Mouse (Mus musculus): ENCODE measurements around the gene A3galt2.

A3galt2 gene

GRCm38 (mm10) chr4:128752031-128752757, 3.0 kb upstream of the A3galt2 start:
- DNase-seq (ENCODE audit: low spot score in 2 of 2) = no peak

DNA sequence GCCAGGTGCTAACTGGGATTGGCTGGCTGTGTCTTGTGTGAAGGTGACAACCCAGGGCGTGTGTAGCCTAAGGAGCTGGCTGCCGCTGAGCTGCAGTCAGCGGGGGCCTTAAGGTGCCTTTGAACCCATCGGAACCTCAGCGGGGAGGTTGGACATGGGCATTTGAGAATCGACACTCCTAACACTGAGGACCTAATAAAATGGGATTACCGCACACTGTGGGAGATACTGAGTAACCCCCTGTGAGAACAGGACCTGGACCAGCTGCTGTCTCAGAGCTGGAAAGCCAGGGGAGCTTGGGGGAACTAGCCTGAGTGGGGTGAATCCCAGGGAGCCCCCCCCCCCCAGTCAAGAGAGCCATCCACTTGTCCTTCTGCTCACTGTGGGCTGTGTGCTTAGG, 1.6 kb upstream of the A3galt2 start:
- DNase-seq (ENCODE audit: low spot score in 2 of 2) = no peak

- no peak for DNase-seq (ENCODE audit: low spot score in 2 of 2)
Measured at GRCm38 (mm10) chr4:128755900-128756299, 736 bp downstream of the A3galt2 start.

DNA sequence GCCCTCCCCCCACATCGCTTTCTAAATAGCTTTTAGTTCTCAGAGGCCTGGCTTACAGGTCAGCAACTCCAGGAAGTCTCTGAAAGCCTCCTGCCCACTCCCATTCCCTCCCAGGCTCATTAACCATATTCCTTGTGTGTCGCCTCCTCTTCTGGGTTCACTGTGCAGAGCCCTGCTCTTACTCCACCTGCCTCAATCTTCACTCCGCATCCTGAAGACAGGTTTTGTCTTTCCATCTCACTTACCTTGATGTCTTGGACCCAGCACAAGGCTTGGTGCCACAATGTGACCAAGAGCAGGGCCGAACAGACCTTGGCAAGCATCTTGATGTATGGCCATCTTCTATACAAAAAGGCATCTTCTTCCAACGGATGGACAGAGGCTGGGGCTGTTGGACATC, 4.0 kb downstream of the A3galt2 start:
- no peak for DNase-seq (ENCODE audit: low spot score in 2 of 2)

DNA sequence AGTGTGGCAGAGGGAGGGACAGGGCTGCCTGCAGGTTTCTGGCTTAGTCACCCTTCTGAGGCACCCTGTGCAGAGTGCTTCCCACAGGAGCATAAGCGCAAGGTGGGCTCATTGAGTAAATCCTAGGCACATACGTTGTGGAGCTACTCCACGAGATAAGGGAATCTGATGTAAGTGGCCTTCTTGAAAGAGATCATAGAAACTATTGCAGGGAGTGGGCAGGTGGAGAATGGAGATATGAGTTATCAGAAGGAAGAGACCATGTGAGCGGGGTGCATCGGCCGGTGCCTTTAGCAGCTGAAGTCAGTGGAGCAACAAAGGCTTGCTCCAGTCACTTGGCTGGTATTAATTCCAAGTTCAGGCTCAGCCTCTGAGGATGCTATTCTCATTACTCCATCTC, 4.9 kb downstream of the A3galt2 start:
- DNase-seq (ENCODE audit: low spot score in 2 of 2) = no peak

GRCm38 (mm10) chr4:128766929-128767328, 11.8 kb downstream of the A3galt2 start:
- no peak for DNase-seq (ENCODE audit: low spot score in 2 of 2)

GRCm38 (mm10) chr4:128768120-128768519, 13.0 kb downstream of the A3galt2 start:
- no peak for DNase-seq (ENCODE audit: low spot score in 2 of 2)

GRCm38 (mm10) chr4:128769569-128770355, 14.6 kb downstream of the A3galt2 start:
- DNase-seq (ENCODE audit: low spot score in 2 of 2) = no peak

DNA sequence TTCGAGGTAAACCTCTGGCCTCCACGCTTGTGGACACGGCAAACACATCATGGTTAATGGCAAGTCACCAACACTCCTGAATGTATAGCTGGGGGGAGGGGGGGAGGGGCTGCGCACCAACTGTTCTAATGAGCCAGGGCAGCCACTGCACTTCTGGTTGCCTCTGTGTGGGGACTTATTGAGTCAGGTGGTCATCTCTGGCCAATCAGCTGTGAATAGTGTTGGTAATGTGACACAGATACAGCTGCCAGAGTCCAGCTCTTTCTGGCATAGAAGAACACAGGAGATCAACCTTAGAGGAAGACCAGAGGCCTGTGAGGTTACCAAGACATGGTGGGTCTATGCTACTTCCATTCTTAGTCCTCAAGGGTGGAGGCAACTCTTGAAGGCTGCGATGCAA, 15.5 kb downstream of the A3galt2 start:
- no peak for DNase-seq (ENCODE audit: low spot score in 2 of 2)

DNA sequence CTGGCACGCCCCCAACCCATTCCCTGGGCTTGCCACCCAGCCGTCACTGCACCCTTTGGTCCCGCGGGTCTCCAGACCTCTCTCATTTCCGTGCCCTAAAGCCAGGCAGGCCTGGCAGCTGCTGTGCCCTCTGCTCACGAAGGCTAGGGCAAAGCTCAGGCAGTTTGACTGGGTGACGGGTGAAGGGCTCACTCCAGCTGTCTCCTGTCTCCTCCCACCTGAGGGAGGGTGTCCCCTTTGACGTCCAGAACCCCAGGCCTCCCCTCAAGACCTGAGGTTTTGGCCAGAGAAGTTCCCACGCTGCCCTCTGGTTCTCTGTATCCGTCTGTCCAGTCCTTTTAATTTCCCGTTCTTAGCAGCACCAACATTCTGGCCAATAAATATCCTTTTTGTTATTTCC, 18.7 kb downstream of the A3galt2 start:
- DNase-seq (ENCODE audit: low spot score in 2 of 2) = no peak

DNA sequence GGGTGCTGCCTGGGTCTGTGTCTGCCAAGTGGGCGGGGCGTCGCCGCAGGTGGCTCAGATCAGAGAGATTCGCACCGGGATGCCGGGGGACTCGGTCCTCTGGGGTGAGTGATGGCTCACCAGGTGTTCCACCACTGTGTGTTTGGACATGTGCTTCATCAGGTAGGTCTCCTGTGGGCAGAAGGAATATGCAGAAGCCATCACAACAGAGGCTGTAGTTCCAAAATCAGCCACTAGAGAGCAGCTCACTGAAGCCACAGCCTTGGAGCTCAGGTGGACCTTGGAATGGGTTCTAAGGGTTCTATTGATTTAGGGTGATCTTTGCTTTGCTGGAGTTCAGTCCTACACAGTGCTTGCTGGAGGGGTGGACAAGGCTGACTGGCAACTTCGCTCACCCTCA, 19.3 kb downstream of the A3galt2 start:
- peak; percentile 33 to 40 for DNase-seq (ENCODE audit: low spot score in 2 of 2)

DNA sequence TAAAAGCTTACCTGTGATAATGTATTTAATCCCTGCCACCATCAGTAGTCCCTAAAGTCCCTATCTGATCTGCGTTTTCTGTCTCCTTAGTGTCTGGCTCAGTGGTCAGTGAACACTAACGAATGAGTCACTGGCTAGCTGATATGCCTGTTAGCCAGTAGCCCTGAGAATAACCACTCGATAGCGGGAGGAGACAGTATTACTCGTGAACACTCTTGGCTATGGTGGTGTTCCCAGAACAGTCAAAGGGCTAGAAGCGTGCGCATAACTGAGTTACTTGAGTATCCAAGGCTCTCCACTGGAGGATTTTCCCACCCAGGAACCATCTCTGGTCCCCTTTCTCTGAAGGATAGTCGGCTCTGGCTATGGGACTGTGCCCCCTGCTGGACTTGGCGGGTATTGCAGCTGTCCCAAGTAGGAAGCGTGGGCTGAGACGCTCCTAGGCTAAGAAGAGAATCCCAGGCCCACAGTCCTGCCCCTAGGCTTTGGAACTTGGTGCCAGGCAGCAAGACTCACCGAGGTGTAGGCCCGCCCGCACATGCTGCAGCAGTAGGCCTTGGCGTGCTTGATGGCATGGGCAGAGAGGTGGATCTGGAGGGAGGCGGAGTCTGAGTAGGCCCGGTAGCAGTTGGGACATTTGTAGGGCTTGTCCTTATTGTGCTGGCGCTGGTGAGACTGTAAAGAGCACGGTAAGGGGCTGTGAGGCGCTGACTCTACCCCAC, 21.6 kb downstream of the A3galt2 start:
- DNase-seq (ENCODE audit: low spot score in 2 of 2) = peak; percentile 45 to 46

DNA sequence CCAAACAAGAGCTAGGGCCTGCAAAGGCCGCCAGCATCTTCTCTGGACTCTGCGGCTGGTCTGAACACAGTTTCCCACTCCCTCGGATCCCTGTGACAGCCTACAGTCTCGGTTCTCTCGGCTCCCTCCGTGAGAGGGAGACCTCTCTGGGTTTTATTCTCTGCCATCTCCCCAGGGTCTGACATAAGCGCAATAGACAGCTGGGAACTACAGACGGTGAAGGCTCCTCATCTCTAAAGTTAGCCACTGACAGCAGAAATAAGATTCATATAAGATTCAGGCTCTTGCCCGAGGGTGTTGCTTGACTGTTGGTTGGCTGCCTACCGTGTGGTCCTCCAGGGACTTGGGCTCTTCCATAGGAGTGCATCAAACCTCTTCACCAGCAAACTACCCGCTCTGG, 22.4 kb downstream of the A3galt2 start:
- no peak for DNase-seq (ENCODE audit: low spot score in 2 of 2)

- no peak for DNase-seq (ENCODE audit: low spot score in 2 of 2)
Measured at GRCm38 (mm10) chr4:128782037-128782436, 26.9 kb downstream of the A3galt2 start.

GRCm38 (mm10) chr4:128782645-128783044, 27.5 kb downstream of the A3galt2 start:
- DNase-seq (ENCODE audit: low spot score in 2 of 2) = no peak

- no peak for DNase-seq (ENCODE audit: low spot score in 2 of 2)
Measured at GRCm38 (mm10) chr4:128784950-128785631, 29.9 kb downstream of the A3galt2 start.

DNA sequence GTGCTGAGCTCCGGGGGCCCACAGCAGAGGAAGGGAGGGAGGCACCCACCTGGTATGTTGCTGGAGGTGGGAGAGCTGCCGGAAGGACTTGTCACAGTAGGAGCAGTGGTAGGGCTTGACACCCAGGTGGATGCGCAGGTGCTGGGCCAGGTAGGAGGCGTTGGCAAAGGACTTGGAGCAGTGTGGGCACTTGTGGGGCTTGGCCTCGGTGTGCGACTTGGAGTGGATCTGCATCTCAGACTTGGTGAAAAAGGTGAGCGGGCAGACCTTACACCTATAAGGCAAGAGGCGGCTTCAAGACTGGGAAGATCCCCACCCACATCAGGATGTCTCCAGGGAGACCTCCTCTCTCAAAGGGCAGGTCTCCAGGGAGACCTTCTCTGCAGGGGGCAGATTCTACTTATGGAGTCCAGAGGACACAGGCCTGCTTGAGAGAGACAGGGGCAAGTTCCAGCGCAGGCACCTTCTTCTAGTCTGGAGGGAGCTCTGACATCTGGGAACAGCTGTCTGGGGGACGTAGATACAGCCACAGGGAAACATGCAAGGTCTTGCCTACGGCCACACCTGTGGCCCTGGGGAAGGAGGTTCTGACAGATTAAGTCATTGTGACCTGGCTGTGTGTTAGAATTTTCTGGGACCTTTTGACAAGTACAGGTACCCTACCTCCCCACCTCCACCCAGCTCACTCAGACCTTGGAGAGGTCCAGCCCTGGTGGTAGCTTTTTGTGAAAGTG, 30.9 kb downstream of the A3galt2 start:
- no peak for DNase-seq (ENCODE audit: low spot score in 2 of 2)

DNA sequence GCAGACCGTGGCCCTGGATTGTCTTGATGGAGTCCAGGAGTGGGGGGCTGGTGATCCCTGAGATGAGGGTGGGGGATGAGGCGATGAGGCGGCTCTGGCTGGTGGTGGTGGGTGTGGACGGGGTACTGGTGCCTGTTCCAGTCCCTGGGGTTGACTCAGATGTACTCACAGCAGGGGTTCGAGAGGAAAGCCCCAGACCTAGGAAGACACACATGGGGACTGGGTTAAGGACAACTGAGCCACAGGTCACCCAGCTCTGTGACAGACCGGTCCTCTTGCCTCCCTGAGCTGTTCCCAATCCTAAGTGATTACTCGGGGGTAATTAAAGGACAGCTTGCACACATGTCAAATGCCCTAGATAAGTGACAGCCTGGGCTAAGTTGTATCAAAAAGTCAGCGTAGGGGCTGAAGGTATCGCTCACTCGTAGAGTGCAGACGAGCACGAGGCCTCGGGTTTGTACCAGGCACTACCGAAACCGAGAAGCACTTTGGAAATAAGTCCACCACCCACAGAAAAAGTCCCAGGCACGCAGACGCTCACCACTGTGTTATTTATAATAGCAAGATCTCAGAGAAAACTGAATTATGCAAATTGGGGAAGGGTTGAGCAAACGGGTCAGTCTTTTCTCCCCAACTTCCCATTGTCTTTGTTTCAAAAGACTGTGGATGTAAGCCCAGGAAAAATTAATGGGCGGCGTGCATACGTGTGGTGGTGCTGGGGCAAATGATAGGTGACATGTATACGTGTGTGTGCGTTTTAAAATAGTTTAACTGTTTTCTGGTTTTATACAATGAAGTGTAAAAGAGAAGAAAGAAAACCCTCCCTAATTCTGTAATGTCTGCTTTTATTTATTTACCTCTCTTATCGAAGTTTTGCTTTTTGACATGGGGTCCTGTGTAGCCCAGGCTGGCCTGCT, 32.1 kb downstream of the A3galt2 start:
- DNase-seq (ENCODE audit: low spot score in 2 of 2) = no peak

GRCm38 (mm10) chr4:128788108-128788507, 32.9 kb downstream of the A3galt2 start:
- no peak for DNase-seq (ENCODE audit: low spot score in 2 of 2)

DNA sequence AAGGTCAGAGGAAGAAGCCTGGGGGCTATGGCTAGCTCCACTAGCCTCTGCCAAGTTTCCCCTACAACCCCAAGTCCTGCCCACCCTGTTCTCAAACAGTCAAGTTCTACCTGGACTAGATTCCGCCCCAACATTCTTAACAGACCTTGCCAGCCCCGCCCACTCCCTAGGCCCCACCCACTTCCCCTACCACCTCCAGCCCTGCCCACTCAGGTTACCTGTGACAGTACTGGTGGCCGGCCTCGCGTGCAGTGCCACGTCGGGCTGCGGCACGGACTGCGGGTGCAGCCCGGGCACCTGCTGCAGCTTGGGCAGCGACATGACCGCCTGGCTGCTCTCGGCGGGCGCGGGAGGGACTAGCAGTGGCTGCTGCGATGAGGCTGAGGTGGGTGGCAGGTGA, 34.5 kb downstream of the A3galt2 start:
- no peak for DNase-seq (ENCODE audit: low spot score in 2 of 2)

Measured in spleen, postnatal 36 days (tissue).